Mouse (Mus musculus) intestine, postnatal 0 days (tissue): ENCODE results near the gene Dlg5. TPM values are rescaled to one million over a fixed set of nuclear protein-coding genes. Genes with fewer than 3 reads are reported as not detected.

Experiments
- ATAC-seq: fragments of 200-750 bp; cut with Nextera tagmentation; 2 replicates; pipeline ENCODE4 v1.8.0; 2017; ENCODE audit warnings: mild to moderate bottlenecking, moderate TSS enrichment, moderate library complexity
- H3K27ac ChIP-seq: fragments of 300-500 bp; sonication (generic); 2 replicates; pipeline ENCODE4 v1.5.1; 2014; ENCODE audit warnings: mild to moderate bottlenecking, low read depth, low read length, moderate library complexity
- H3K27me3 ChIP-seq: fragments of 300-500 bp; sonication (generic); replicated peaks from 2 replicates; pipeline ENCODE4 v1.6.1; 2014; ENCODE audit warnings: low read length, mixed read lengths; ENCODE audit not compliant: control insufficient read depth, insufficient read depth
- H3K36me3 ChIP-seq: fragments of 300-500 bp; sonication (generic); 2 replicates; pipeline ENCODE4 v1.6.1; 2014; ENCODE audit warnings: mild to moderate bottlenecking, moderate library complexity; ENCODE audit not compliant: control insufficient read depth, insufficient read depth
- H3K4me1 ChIP-seq: fragments of 300-500 bp; sonication (generic); replicated peaks from 2 replicates; pipeline ENCODE4 v1.6.1; 2014; ENCODE audit warnings: antibody characterized with exemption, low read length, mixed read lengths; ENCODE audit not compliant: control insufficient read depth, insufficient read depth
- H3K4me2 ChIP-seq: fragments of 300-500 bp; sonication (generic); replicated peaks from 2 replicates; pipeline ENCODE4 v1.6.1; 2014; ENCODE audit warnings: low read depth, mild to moderate bottlenecking, moderate library complexity
- H3K4me3 ChIP-seq: fragments of 300-500 bp; sonication (generic); 2 replicates; pipeline ENCODE4 v1.5.1; 2014; ENCODE audit warnings: low read depth, low read length
- H3K9ac ChIP-seq: fragments of 300-500 bp; sonication (generic); 2 replicates; pipeline ENCODE4 v1.6.1; 2014; ENCODE audit warnings: mild to moderate bottlenecking, low read depth, low read length
- H3K9me3 ChIP-seq: fragments of 300-500 bp; sonication (generic); 2 replicates; pipeline ENCODE4 v1.6.1; 2016; ENCODE audit warnings: mixed run types; ENCODE audit not compliant: control insufficient read depth
- CTCF ChIP-seq: sonication (generic); IDR thresholded peaks from 2 replicates; pipeline ENCODE4 v1.5.1; 2016; ENCODE audit warnings: low read depth, mild to moderate bottlenecking, control low read depth, antibody characterized with exemption, moderate library complexity
- WGBS: fragments of 180-500 bp; shearing (Covaris S2); extraction: QIAGEN DNeasy Blood & Tissue Kit; methylation state at CpG from one replicate; pipeline ENCODE4 v1.1.7; 2014; 5-methylcytosine and 5-hydroxymethylcytosine counted together
- polyA plus RNA-seq: library from polyadenylated mRNA; unstranded; fragments of >200 nt; fragmentation: Nextera tagmentation; extraction: Ambion mirVana; gene quantifications from 2 replicates; pipeline ENCODE4 v1.2.1, GENCODE M21; 2015

The Dlg5 gene
- polyA plus RNA-seq, 1 experiment from 2014 or later, result 5.5 TPM

DNA sequence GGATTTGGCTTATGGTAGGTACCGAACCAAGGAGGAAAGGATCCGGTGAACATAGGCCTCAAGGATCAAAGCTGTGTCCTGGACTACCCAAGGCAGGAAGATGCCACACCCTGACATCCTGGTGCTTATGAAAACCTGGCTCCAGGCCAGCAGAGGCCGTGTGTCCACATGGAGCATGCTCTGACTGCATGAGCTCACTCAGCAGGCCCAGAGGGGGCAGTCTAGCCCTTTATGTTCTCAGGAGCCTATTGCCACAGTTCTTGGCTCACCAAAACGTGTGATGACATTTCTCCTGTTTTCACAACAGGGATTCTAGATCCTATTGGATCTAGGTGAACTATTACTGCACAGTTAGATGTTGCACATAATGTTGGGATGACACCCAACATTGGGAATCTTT, 35.6 kb upstream of the Dlg5 start:
- Histone ChIP-seq H3K27me3 (no peaks in the 10 kb centered on the region), H3K4me3 (no peak overlapping the region), H3K9ac (no peak overlapping the region), H3K9me3 (no peaks in the 10 kb centered on the region), H3K4me2 (no peak overlapping the region), H3K27ac (no peak overlapping the region), H3K4me1 (no peaks in the 10 kb centered on the region), H3K36me3 (no peaks in the 10 kb centered on the region)
- peak; percentile 43; the same call in 1 of the 2 replicates for ATAC-seq
- WGBS, result 50% methylated on average over 4 of the region's 4 CpGs
- peak; percentile 25; the same call in 1 of the 2 replicates for TF ChIP-seq CTCF

- ATAC-seq, result no peak
- Histone ChIP-seq H3K9ac (no peak overlapping the region), H3K4me3 (no peak overlapping the region), H3K9me3 (no peaks in the 10 kb centered on the region), H3K4me1 (no peaks in the 10 kb centered on the region), H3K4me2 (no peak overlapping the region), H3K27me3 (no peaks in the 10 kb centered on the region), H3K27ac (no peak overlapping the region), H3K36me3 (no peaks in the 10 kb centered on the region)
- 31% methylated on average over 2 of the region's 2 CpGs for WGBS
- peak; percentile 57 for TF ChIP-seq CTCF
These were observed 29.8 kb upstream of the Dlg5 start for GRCm38 (mm10) chr14:24275534-24275933.

GRCm38 (mm10) chr14:24273575-24273974, 27.9 kb upstream of the Dlg5 start:
- TF ChIP-seq CTCF, result peak; percentile 82
- Histone ChIP-seq H3K4me2 (no peak overlapping the region), H3K9me3 (no peaks in the 10 kb centered on the region), H3K27me3 (no peaks in the 10 kb centered on the region), H3K4me3 (no peak overlapping the region), H3K36me3 (no peaks in the 10 kb centered on the region), H3K4me1 (no peaks in the 10 kb centered on the region), H3K27ac (no peak overlapping the region), H3K9ac (no peak overlapping the region)
- ATAC-seq, result no peak
- WGBS, result 58% methylated on average over 2 of the region's 2 CpGs

- no peaks in the 10 kb centered on the region for H3K9me3 ChIP-seq
- no peak overlapping the region for H3K4me3 ChIP-seq
- H3K27ac ChIP-seq, result no peak overlapping the region
- WGBS, result 71% methylated on average over 1 of the region's 1 CpGs
- H3K9ac ChIP-seq, result no peak overlapping the region
- H3K36me3 ChIP-seq, result no peaks in the 10 kb centered on the region
- no peaks in the 10 kb centered on the region for H3K4me1 ChIP-seq
- no peak for TF ChIP-seq CTCF
- ATAC-seq, result no peak
- no peaks in the 10 kb centered on the region for H3K27me3 ChIP-seq
- H3K4me2 ChIP-seq, result no peak overlapping the region
These were observed 23.9 kb upstream of the Dlg5 start for GRCm38 (mm10) chr14:24269571-24269970.

GRCm38 (mm10) chr14:24262915-24263314, 17.2 kb upstream of the Dlg5 start:
- no peak overlapping the region for H3K4me2 ChIP-seq
- H3K27ac ChIP-seq, result no peak overlapping the region

DNA sequence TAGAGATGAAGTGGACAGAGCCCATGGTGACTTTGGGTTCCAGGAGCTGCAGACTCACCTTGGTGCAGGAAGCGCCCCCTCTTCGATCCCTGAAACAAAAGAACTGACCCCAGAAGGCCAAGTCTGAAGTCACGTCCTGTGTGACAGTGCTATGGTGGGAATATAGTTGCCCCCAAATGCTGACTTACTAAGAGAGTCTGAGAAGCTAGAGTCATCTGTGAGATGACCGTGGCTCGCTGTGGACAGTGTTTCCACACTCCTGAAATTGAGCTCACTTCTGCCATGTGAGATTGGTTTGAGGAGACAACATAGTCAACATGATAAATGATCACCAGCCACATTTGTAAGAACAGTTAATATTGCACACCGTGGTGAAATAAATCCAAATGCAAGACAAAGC, 16.7 kb upstream of the Dlg5 start:
- Histone ChIP-seq H3K4me3 (no peak overlapping the region), H3K36me3 (no peaks in the 10 kb centered on the region), H3K27me3 (no peaks in the 10 kb centered on the region), H3K9me3 (no peaks in the 10 kb centered on the region), H3K4me2 (no peak overlapping the region), H3K27ac (no peak overlapping the region), H3K4me1 (no peaks in the 10 kb centered on the region), H3K9ac (no peak overlapping the region)
- TF ChIP-seq CTCF, result no peak
- 82% methylated on average over 6 of the region's 6 CpGs for WGBS
- no peak for ATAC-seq

More at GRCm38 (mm10) chr14:24262915-24263314, 17.2 kb upstream of the Dlg5 start:
- WGBS, result 46% methylated on average over 2 of the region's 2 CpGs
- Histone ChIP-seq H3K9me3 (no peaks in the 10 kb centered on the region), H3K9ac (no peak overlapping the region), H3K36me3 (no peaks in the 10 kb centered on the region), H3K27me3 (no peaks in the 10 kb centered on the region), H3K4me3 (no peak overlapping the region), H3K4me1 (no peaks in the 10 kb centered on the region)
- no peak for ATAC-seq
- TF ChIP-seq CTCF, result no peak

GRCm38 (mm10) chr14:24260391-24260790, 14.7 kb upstream of the Dlg5 start:
- H3K27ac ChIP-seq, result no peak overlapping the region
- no peaks in the 10 kb centered on the region for H3K36me3 ChIP-seq
- 76% methylated on average over 4 of the region's 4 CpGs for WGBS
- no peak for TF ChIP-seq CTCF
- no peak overlapping the region for H3K4me3 ChIP-seq
- ATAC-seq, result no peak
- no peaks in the 10 kb centered on the region for H3K4me1 ChIP-seq
- H3K4me2 ChIP-seq, result no peak overlapping the region
- no peaks in the 10 kb centered on the region for H3K27me3 ChIP-seq
- H3K9me3 ChIP-seq, result no peaks in the 10 kb centered on the region
- H3K9ac ChIP-seq, result no peak overlapping the region
